Mouse (Mus musculus) inflammation-experienced regulatory T-cells, adult 6 months (primary cell): ENCODE measurements around the gene Egln2. TPM values are rescaled to one million over a fixed set of nuclear protein-coding genes. Genes with fewer than 3 reads are reported as not detected.

Experiments used
- ATAC-seq: one replicate; pipeline ENCODE4 v1.8.0; 2017
- polyA plus RNA-seq, 3 experiments: library from polyadenylated mRNA; unstranded; fragments of 100-300 nt; shearing (Covaris generic); gene quantifications; one replicate each; pipeline ENCODE4 v1.2.1; 2017

The Egln2 gene
- polyA plus RNA-seq, 3 experiments from 2014 or later, result 12.0 to 14.1 (median 13.9) TPM

DNA sequence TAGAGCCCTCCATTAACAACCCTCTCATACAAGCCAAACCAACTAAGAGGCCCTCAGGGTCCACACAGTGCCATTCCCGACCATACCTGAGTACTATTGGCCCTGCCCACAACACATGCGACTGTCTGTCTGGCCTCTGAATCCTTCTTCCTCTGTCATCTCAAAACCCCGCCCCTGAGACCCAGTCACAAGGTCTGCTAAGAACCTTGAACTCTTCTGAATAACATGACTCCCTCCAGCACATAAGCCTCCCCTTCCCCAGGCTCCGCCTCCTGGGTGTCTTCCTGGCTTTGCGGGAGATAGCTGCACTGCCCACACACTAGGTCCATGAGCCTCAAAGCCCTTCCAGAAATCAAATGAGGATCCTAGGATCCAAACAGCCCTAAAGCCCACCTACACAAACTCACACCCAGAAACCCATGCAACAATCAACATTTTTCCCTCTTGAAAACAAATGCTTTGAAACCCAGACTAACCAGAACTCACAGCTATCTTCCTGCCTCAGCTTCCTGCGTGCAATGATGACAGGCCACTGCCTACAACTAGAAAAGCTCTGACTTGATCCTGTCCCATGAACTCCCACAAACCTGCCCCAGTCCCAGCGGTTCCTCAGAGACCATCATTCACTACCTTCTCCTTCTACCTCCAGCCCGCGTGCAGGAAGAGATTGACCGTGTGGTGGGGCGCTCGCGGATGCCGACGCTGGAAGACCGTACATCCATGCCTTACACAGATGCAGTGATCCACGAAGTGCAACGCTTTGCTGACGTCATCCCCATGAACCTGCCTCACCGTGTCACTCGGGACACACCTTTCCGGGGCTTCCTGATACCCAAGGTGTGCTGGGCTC, 35.9 kb downstream of the Egln2 start:
- no peak for ATAC-seq

DNA sequence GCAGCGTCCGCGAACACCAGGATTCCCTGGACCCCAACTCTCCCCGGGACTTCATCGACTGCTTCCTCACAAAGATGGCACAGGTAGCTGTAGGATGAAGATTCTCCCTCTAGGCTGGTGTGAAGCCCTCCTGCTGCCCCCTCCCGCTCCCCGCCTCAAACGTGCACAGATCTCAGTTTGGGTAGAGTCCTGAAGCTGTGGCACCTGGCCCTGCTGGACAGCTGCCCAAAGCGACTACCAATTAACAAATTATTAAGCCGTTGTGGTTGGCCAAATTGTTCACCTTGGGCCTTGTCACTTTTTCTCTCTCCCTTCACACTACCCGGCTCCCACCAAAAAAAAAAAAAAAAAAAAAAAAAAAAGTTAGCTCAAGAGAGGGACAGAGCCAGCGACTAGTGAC, 36.8 kb downstream of the Egln2 start:
- no peak for ATAC-seq

DNA sequence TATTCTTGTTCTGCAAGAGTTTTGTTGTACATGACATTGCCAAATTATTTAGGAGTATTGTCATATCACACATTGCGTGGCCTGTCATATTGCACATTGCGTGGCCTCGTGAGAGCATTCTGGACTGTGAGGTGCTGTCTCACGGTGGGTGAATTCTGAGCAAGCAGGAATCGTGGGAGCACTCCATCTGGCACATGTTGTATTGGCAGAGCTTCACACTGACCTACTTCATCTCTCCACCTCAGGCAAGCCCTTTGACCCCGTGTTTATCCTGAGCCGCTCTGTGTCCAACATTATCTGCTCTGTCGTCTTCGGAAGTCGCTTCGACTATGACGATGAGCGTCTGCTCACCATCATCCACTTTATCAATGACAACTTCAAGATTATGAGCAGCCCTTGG, 37.7 kb downstream of the Egln2 start:
- no peak for ATAC-seq

GRCm38 (mm10) chr7:27128162-27128561, 38.4 kb downstream of the Egln2 start:
- no peak for ATAC-seq

- ATAC-seq, result no peak
These were observed 41.6 kb downstream of the Egln2 start for GRCm38 (mm10) chr7:27124969-27125368.

GRCm38 (mm10) chr7:27124305-27124832, 42.2 kb downstream of the Egln2 start:
- no peak for ATAC-seq

- no peak for ATAC-seq
These were observed 46.9 kb downstream of the Egln2 start, which contains the start of gene Cyp2f2 for GRCm38 (mm10) chr7:27119676-27120075. Gene Cyp2f2, plus strand, starts transcription at chr7:27119909.

DNA sequence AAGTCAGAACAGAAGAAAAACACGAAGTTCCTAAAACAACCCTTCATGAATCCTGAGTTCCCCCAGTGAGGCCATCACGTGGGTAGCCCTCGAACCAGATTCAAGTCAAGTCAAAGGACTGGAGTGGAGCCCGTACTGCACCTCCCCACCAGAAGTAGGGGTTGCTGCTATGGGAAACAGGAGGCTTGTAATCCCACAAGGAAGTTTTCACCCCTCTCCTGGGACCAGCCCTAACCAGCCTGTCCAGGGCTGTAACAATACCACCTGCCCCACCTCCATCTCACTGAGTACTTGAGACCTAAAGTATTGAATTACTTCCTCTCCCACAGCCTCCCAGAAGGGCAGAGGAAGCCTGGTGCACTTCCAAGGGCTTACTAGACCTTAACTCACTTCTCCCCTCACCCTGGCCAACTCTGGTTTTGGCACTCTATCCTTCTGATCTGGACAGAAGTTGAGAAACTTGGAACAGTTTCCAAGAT, 48.5 kb downstream of the Egln2 start:
- no peak for ATAC-seq

DNA sequence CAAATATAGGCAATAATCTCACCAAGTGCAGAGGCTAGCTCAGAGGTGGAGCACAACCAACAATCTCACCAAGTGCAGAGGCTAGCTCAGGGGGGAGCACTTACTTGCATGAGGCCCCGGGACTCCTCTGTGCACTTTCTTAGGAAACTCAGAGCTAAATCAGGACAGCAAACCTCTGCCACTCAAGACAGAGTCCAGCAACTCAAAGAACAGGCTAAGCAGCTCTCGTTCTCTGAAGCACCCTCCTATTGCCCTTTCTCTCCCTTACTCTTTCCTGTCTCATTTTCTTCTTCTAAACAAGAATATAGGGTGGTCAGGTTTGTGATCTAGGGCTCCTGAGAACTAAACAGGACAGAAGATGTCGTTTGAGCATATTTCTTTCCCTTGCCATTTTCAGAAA, 54.6 kb downstream of the Egln2 start:
- no peak for ATAC-seq

- ATAC-seq, result no peak
These were observed 55.6 kb downstream of the Egln2 start for GRCm38 (mm10) chr7:27111038-27111437.

DNA sequence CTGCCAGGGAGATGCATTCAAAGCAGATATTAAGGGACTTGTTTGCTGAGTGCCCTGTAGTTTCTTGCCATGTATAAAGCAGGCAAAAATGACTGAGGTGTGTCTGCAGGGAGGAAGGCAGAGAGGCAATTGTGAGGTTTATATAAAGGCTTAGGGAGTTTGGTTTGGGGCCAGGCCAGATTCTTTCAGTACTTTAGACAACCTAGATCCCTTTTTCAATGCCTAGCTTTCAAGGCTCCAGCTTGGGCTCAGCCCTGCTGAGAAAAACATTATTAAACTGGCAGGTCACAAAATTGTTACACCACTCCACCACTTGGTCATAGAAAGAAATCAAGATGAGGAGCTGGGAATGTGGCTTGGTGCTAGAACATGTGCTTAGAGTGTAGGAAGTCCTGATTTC, 56.3 kb downstream of the Egln2 start:
- ATAC-seq, result no peak

Other genes starting within 250 kb of the Egln2 start
- not detected for gene Cyp2a22, start 227.4 kb downstream of the Egln2 start, polyA plus RNA-seq
- not detected for gene Cyp2a12, start 137.7 kb downstream of the Egln2 start, polyA plus RNA-seq
- not detected for gene Cyp2f2, start 46.9 kb downstream of the Egln2 start, polyA plus RNA-seq
- under 1 TPM in 2 of 3 experiments, not detected in 1; 0.24 to 0.59 TPM for gene Cyp2t4, start 13.1 kb downstream of the Egln2 start, polyA plus RNA-seq
- 100 to 1,000 TPM; 130 to 162 (median 146) TPM for gene Rab4b, start 12.1 kb upstream of the Egln2 start, polyA plus RNA-seq
- gene Gm21983, start 14.3 kb upstream of the Egln2 start, polyA plus RNA-seq, result not detected
- gene Mia, start 14.4 kb upstream of the Egln2 start, polyA plus RNA-seq, result not detected
- 1 to 10 TPM; 2.2 to 5.9 (median 5.2) TPM for gene BC024978, start 29.0 kb upstream of the Egln2 start, polyA plus RNA-seq
- 10 to 100 TPM; 63.4 to 96.0 (median 77.8) TPM for gene Snrpa, start 29.5 kb upstream of the Egln2 start, polyA plus RNA-seq
- under 1 TPM; 0.49 to 0.83 (median 0.58) TPM for gene Itpkc, start 61.9 kb upstream of the Egln2 start, polyA plus RNA-seq
- 10 to 100 TPM in 2 of 3 experiments, 1 to 10 TPM in 1; 9.5 to 14.0 (median 10.9) TPM for gene Coq8b, start 66.2 kb upstream of the Egln2 start, polyA plus RNA-seq
- gene Numbl, start 91.6 kb upstream of the Egln2 start, polyA plus RNA-seq, result under 1 TPM; 0.15 to 0.38 (median 0.15) TPM
- 1 to 10 TPM in 1 of 3 experiments, under 1 TPM in 2; 0.45 to 1.2 (median 0.50) TPM for gene Ltbp4, start 170.9 kb upstream of the Egln2 start, polyA plus RNA-seq
- 10 to 100 TPM; 46.9 to 59.2 (median 50.1) TPM for gene Shkbp1, start 189.2 kb upstream of the Egln2 start, polyA plus RNA-seq
- 1 to 10 TPM in 1 of 3 experiments, not detected in 2; 4.0 TPM for gene Gm20479, start 190.6 kb upstream of the Egln2 start, polyA plus RNA-seq